Mouse (Mus musculus): ENCODE data around the gene Tarbp2. TPM values are rescaled to one million over a fixed set of nuclear protein-coding genes. Genes with fewer than 3 reads are reported as not detected.

The Tarbp2 gene
- polyA plus RNA-seq, 2 experiments from 2014 or later: 25.3 to 25.9 TPM

Other genes starting within 250 kb of the Tarbp2 start
- not detected for gene Gm9918, start 247.6 kb upstream of the Tarbp2 start, polyA plus RNA-seq (2017; shearing (Covaris generic))
- 10 to 100 TPM; 36.7 to 40.7 TPM for gene Mfsd5, start 238.7 kb upstream of the Tarbp2 start, polyA plus RNA-seq (2017; shearing (Covaris generic))
- gene Espl1, start 221.9 kb upstream of the Tarbp2 start, polyA plus RNA-seq (2017; shearing (Covaris generic)): 1 to 10 TPM; 3.6 to 5.0 TPM
- 1,000 to 10,000 TPM; 1,328 to 1,584 TPM for gene Pfdn5, start 192.1 kb upstream of the Tarbp2 start, polyA plus RNA-seq (2017; shearing (Covaris generic))
- gene Myg1, start 186.5 kb upstream of the Tarbp2 start, polyA plus RNA-seq (2017; shearing (Covaris generic)): 100 to 1,000 TPM; 109 to 120 TPM
- 10 to 100 TPM; 45.7 to 48.7 TPM for gene Aaas, start 167.4 kb upstream of the Tarbp2 start, polyA plus RNA-seq (2017; shearing (Covaris generic))
- not detected for gene Sp7, start 151.0 kb upstream of the Tarbp2 start, polyA plus RNA-seq (2017; shearing (Covaris generic))
- 10 to 100 TPM; 20.6 to 21.6 TPM for gene Sp1, start 112.0 kb upstream of the Tarbp2 start, polyA plus RNA-seq (2017; shearing (Covaris generic))
- gene Amhr2, start 72.8 kb upstream of the Tarbp2 start, polyA plus RNA-seq (2017; shearing (Covaris generic)): not detected
- 1,000 to 10,000 TPM; 1,157 to 1,321 TPM for gene Prr13, start 59.2 kb upstream of the Tarbp2 start, polyA plus RNA-seq (2017; shearing (Covaris generic))
- 100 to 1,000 TPM; 208 to 220 TPM for gene Pcbp2, start 47.7 kb upstream of the Tarbp2 start, polyA plus RNA-seq (2017; shearing (Covaris generic))
- gene Gm10337, start 14.5 kb upstream of the Tarbp2 start, polyA plus RNA-seq (2017; shearing (Covaris generic)): not detected
- 1 to 10 TPM; 5.5 to 6.2 TPM for gene Map3k12, start 1.1 kb upstream of the Tarbp2 start, polyA plus RNA-seq (2017; shearing (Covaris generic))
- 1 to 10 TPM; 3.7 to 5.7 TPM for gene Npff, start 6.8 kb downstream of the Tarbp2 start, polyA plus RNA-seq (2017; shearing (Covaris generic))
- 1 to 10 TPM in 1 of 2 experiments, not detected in 1; 1.5 TPM for gene Gm28047, start 106.9 kb downstream of the Tarbp2 start, polyA plus RNA-seq (2017; shearing (Covaris generic))
- 10 to 100 TPM; 32.4 to 36.5 TPM for gene Atf7, start 107.3 kb downstream of the Tarbp2 start, polyA plus RNA-seq (2017; shearing (Covaris generic))
- gene Atp5g2, start 154.2 kb downstream of the Tarbp2 start, polyA plus RNA-seq (2017; shearing (Covaris generic)): 100 to 1,000 TPM in 1 of 2 experiments, 10 to 100 TPM in 1; 48.2 to 100 TPM
- 10 to 100 TPM; 26.1 to 39.2 TPM for gene Calcoco1, start 204.0 kb downstream of the Tarbp2 start, polyA plus RNA-seq (2017; shearing (Covaris generic))